Mouse (Mus musculus) embryo, embryonic 11.5 days (tissue): ENCODE measurements around the gene Spag17.

Experiments
- DNase-seq: peaks from one replicate; pipeline ENCODE4 v3.0.0-alpha.2; 2012; ENCODE audit warnings: low read depth, low spot score

The Spag17 gene

DNA sequence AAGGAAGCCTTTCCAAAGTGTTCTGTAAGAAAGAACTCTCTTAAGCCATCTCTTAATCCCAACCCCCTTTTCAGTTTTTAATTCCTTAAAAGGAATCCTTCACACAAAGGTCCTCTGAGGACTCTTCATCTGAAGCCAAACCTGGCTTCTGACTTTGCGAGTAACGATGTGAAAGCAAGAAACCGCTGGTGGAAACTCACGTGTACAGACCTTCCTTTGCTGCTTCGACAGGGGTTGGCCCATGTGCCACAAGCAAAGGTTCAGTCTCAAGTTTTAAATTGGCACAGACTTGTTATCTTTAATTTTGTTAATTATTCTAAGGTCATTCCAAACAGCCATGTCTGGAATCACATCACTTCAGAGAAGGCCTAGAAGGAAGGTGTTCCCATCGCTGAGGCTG lies 79.1 kb downstream of the Spag17 start:
- DNase-seq: no peak

- DNase-seq: no peak
These were observed 80.7 kb downstream of the Spag17 start for GRCm38 (mm10) chr3:99965863-99966262.

DNA sequence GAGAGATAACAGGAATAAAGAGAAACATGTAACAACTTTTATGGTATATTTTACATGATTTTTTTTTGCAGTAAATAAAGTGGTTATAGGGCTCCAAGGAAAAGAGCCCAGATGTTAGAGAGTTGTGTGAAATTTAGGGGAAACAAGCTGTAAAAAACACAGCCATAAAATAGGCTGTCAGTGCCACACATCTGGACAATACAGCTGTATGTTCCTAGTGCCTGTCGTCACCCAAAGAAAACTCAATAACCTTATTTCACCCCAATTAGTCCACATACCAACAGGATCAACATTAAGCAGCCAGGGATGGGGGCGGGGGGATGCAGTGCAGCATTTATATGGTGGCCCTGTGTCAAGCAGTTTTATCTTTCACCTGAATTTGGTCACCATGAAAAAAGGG lies 81.1 kb downstream of the Spag17 start:
- no peak for DNase-seq

GRCm38 (mm10) chr3:99970766-99971165 lies 85.6 kb downstream of the Spag17 start:
- no peak for DNase-seq

DNA sequence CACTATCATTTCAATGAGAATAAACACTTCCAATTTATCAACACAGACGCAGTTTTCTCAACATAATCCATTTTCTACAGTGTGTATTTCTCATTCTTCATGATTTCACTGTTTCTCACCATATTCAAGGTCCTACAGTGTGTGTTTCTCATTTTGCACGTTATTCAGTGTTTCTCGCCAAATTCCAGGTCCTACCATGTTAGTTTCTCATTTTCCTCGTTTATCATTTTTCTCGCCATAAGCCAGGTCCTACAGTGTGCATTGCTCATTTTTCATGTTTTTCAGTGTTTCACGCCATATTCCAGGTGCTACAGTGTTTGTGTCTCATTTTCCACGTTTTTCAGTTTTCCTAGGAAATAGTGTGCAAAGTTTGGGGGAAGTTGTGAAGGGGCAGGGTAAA lies 95.8 kb downstream of the Spag17 start:
- no peak for DNase-seq

GRCm38 (mm10) chr3:100004676-100005075 lies 119.5 kb downstream of the Spag17 start:
- no peak for DNase-seq

GRCm38 (mm10) chr3:100009807-100010206 lies 124.6 kb downstream of the Spag17 start:
- DNase-seq: no peak

DNA sequence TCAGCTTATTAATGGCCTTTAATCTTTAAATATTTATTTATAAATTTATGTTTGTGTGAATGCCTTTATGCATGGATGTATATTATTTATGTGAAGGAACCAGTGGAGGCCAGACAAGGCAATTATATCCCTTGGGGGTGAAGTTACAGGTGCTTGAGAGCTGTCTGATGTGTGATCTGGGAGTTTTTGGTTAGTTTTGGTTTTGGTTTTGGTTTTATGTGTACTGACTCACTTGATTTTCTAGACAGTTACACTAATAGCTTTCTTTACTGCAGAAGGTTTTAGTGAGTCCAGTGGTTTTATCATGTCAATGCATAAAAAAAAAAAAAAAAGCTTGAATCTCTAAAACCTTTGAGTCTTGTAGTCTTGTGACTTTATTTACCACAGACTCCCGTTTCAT lies 128.9 kb downstream of the Spag17 start:
- no peak for DNase-seq

DNA sequence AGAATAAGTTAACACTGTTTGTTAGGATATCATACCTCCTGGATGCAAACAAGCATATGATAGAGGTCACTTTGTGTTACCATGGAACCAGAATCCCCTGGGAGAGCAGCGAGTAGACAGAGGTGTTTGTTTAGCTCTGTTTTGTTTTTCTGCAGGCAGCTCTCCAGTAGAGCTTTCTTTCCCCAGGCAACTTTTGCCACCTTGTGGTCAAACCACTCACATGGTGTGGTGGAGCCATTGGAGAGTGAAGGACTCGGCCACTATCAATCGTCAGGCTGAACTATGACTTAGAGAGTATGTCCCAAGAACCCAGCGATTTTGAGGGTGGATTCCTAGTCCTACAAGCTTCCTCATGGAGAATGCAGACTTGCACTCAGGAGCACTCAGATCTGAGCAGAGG lies 146.1 kb downstream of the Spag17 start:
- no peak for DNase-seq

DNA sequence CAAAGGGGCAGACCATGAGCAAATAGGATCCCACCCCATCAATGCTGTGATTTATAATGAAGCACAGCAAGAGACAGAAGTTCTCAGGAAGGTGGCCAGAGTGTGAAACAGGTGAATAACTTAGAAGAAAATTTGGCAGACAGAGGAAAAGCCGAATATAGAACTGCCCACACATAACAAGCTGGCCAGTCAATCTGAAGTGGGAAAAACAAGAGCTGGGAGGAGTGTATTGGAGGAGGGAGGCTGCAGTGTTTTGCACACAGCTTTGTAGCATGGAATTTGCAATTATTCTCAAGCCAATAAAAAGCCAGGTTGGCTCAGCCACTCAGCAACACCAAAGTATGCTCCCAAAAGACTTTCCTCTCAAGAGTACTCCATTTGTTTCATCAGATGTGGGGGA lies 147.8 kb downstream of the Spag17 start:
- DNase-seq: no peak

- DNase-seq: no peak
These were observed 149.3 kb downstream of the Spag17 start for GRCm38 (mm10) chr3:100034366-100034956.

- no peak for DNase-seq
These were observed 149.9 kb downstream of the Spag17 start for GRCm38 (mm10) chr3:100035097-100035496.

DNA sequence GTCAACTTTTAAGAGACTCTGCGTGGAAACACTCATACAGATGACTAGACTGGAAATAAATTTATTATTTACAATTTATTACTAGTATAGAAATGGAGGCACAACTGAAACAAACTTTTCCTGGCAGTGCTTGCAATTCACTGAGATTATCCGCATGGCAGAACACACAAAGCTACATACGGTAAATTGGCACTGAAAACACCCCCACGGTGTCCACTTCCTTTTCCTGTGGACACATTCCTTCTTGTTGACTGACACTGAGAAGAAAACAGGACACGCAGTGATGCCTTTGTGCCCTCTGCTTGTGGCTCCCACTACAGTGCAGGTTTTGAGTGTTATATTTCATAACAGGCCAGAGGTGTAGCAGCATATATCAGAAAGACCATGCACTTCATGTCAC lies 151.6 kb downstream of the Spag17 start:
- no peak for DNase-seq

- DNase-seq: no peak
These were observed 189.2 kb downstream of the Spag17 start for GRCm38 (mm10) chr3:100074406-100074805.

GRCm38 (mm10) chr3:100102386-100103092 lies 217.3 kb downstream of the Spag17 start:
- no peak for DNase-seq

DNA sequence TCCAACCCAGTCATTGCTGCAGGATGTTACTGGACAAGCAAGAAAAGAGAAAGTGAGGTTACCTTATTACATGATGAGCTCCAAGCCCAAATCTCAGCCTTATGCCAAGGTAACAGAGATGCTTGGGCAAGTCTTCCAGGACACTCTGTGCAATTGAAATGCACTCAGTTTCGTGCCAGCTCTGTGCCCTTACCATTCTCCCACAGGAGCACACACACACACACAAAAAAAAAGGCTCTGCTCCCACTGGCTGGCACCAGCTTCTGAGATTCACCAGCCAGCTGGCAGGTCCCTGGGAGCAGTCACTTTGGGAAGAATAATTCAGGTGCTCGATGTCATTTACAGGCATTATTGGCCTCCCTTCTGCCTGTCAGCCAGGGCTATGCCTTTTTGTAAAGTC lies 221.5 kb downstream of the Spag17 start:
- no peak for DNase-seq

- DNase-seq: no peak
These were observed 233.5 kb downstream of the Spag17 start for GRCm38 (mm10) chr3:100118681-100119080.

GRCm38 (mm10) chr3:100121961-100122360 lies 236.8 kb downstream of the Spag17 start:
- no peak for DNase-seq

GRCm38 (mm10) chr3:100122445-100122844 lies 237.2 kb downstream of the Spag17 start:
- no peak for DNase-seq

GRCm38 (mm10) chr3:100160682-100161445 lies 275.7 kb downstream of the Spag17 start:
- DNase-seq: no peak

- no peak for DNase-seq
These were observed 276.6 kb downstream of the Spag17 start for GRCm38 (mm10) chr3:100161665-100162314.
